Mouse (Mus musculus) right cerebral cortex, postnatal 4 days (tissue): ENCODE results near the gene Sugp1.
A peak's percentile ranks its signal among the peaks of the same experiment; 100 is the strongest.
"Not testable (repeated sequence)": the region's sequence is repeated elsewhere in the genome, so short reads cannot be mapped to it uniquely, and the experiment has no call there.

Experiments
- DNase-seq: peaks from one replicate; pipeline ENCODE4 v3.0.0-alpha.2; 2022

The Sugp1 gene

DNA sequence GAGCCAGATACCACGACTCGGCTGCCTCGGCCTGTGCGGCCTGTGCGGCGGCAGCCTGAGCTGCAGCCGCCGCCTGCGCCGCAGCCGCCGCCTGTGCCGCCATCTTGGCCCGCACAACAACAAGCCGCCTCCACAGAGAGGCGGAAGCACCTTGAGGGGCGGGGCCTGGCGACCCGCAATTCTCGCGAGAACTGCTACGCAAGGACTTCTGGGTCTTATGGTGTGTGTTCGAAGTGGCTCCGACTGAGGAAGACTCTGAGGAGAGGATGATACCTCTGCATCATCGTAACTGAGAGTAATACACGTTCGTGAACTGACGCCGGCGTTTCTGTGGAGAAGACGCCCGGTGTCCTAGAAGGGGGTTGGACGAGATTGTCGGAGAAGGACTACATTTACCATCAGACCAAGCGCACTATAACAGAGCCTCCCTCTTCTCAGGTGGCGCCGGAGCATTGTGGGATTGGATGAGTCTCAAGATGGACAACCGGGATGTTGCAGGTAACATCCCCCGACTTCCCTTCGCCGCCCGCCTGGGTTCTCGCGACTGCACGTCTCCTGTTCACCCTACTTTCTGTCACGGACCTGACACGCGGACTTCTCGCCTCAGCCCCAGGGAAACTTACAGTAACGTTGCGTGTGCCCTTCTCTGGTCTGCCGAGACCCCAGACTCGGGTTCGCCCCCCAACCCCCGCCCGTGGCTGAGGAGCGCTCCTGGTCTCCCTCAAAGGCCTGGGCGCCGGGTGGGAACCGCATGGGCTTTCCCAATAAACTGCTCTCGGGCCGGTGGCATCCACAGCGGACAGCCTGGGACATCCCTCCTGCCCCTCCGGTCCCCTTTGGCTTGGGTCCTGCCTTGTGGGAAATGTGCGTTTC, at the start of gene Sugp1, which contains the start of gene Mau2:
Gene Sugp1 (plus strand): TSS at position 231 of the 873 bp plus-strand sequence.
Gene Mau2 (minus strand): TSS at position 152 of the 873 bp plus-strand sequence.
- DNase-seq, result peak; percentile 91

DNA sequence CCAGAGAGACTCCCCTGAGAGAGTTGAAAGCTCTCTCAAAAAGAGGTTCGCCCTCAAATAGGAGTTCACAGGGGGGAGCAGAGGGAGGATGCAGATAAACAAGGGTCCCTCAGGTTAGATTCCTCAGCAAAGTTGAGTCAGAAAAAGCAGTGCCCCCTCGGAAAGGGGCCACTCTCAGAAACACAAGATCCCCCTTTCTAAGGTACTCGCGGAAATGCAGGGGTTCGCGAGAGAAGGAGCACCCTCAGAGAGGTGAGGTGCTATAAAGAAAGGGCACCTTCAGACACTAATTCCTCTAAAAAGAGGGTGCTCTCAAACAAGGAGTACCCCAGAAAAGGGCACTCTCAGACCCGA, 47.2 kb upstream of the Sugp1 start:
- DNase-seq, result no peak

DNA sequence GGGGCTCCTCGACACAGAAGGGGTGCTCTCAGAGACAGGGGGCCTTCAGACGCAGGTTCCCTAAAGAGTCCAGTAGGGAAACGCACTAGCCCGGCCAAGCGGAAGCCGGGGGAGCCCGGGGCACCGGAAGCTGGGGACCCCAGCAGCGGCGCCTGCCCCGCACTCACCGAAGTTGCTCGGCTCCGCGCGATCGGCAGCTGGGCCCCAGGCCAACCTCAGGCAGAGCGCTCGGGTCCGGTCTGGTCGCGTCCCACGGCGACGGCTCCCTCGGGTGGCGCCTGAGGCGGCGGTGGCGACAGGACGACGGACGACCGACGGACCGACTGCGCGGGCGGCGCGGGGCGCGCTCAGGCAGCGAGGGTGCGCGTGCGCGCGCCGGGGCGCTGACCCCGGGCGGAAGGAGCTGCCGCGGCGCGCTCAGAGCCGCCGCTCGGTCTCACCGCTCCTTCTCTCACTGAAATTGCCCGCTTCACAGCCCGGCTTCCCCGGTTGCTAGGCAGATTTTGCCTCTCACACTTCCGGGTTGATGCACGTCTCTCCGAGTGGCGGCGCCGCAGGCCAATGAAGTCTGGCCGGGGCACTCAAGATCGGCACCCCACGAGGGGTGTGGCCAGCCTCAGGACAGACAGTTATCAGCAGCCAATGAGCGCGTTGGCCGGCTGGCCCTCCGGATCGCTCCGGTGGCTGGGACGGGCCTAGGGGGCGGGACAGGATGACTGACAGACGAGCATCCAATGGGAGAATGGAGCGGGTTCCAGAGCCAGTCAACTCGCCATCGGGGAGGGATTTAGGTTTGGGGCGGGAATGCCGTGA, 46.6 kb upstream of the Sugp1 start, which contains the start of gene Gatad2a:
Gene Gatad2a (minus strand): TSS at position 609 of the 813 bp plus-strand sequence.
- DNase-seq, result peak; percentile 98

DNA sequence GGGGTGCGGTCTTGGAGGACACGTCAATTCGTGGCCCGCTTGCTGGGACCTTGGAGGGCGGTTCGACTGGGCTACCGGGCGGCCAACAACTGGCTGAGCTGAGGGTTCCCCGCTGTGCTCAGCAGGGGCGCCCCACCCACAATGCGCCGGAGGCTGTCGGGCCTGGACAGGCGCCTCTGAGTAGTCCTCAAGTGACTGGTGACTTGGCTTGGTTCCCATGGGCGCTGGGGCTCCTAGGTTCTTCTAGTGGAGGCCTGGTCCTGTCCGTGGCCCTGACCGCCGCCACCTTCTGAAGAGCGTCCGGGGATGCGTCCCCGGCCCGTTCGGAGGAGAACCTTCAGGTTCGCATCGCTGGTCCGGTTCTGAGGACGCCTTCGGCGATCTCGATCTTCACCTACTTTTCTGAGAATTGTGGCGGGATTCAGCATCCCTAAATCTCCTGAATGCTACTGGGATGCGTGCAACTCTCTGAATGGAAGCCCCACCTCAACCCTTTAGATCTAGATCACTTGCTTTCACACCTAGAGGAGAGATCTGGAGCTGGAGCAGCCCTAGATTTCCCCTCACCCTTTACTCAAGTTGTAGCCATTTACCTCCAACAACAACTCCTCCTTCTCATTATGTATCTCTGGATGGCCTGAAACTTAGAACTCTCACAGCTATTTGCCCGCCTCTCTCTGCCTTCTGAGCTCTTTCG, 45.9 kb upstream of the Sugp1 start:
- DNase-seq, result no peak

DNA sequence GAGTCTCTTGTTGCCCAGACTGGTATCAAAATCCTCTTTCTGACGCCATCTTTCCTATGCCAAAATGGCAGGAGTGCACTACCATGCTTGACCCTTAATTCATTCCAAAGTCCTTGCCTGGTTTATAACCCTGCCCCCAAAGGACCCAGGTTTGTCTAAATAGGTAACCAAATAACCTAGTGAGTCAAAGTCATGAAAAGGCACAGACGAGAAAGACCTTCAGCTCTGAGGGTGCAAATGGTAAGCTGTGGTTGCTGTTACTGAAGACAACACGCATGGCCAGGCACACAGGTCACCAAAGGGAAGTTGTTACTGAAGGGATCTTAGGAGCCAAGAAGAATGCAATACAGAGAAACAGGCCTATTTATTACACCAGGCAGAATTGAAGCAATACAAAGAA, 43.9 kb upstream of the Sugp1 start:
- DNase-seq, result no peak

DNA sequence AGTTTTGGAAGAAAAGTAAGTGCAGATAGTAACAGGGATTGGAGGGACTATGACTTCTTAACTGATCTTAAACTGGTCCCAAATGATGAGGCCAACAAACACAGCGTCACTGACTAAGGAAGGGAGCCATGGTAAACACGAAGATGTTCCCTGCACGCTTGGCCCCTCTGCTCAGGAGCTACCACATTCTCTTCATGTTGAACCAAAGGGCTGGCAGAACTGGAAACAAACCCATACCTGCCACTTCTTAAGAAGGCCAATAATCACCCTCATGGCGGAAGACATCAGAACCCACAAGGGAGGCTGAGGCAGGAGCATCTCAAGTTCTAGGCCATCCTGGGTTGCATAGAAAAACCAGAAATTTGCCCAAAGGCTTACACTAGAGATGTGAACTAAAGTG, 43.4 kb upstream of the Sugp1 start:
- DNase-seq, result no peak

DNA sequence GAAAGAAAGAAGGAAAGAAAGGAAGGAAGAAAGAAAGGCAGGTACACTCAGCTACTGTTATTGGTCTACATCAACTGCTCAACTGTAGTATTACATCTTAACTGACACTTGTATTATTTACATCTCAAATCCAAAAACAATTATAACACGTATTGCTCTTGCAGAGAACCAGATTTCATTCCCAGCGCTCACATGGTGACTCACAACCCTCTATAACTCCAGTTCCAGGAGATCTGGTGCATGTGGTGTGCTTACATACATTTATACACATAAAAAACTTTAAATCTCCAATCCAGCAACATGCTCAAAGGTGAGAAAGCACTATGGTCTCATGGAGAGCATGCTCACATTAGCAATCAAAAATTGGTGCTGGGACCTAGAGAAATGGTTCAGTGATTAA, 42.4 kb upstream of the Sugp1 start:
- no peak for DNase-seq

DNA sequence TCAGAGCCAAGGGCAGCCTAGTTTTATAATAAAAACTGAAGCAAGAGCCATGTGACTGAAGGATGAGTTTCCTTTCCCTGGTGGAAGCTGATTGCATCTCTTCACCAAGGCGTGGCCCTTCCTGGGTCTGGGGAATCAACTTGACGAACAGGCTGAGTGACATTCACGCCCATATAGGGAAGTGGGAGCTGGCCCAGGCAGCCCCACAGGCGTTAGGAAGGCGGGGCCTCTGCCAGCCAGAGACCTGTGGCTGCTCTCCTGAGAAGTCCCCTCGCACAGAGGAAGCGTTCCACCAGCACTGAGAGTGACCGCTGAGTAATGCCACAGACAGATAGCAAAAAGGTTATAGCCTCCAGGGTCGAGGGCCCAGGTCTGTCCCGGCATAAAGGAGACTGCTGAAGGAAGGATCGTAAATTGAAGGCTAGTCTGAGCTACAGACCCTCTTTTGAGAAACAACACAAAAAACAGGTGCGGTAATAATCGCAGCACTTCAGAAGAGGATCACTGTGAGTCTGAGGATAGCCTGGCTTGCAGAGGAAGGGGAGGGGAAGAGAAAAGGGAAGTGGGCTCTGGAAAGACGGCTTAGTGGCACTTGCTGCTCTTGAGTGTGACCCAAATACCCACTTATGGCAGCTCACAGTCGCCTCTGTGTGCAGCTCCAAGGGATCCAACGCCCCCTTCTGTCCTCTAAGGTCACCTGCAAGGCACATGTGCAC, 41.3 kb upstream of the Sugp1 start:
- no peak for DNase-seq

DNA sequence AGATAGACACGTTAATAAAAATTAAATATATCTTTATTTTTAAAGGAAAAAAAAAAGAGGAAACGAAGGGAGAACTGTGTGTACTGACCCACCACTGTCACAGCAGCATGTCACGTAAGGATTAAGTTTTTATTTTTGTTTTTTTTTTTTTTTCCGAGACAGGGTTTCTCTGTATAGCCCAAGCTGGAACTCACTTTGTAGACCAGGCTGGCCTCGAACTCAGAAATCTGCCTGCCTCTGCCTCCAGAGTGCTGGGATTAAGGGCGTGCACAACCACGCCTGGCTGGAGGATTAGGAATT, 40.8 kb upstream of the Sugp1 start:
- not testable (repeated sequence) for DNase-seq

DNA sequence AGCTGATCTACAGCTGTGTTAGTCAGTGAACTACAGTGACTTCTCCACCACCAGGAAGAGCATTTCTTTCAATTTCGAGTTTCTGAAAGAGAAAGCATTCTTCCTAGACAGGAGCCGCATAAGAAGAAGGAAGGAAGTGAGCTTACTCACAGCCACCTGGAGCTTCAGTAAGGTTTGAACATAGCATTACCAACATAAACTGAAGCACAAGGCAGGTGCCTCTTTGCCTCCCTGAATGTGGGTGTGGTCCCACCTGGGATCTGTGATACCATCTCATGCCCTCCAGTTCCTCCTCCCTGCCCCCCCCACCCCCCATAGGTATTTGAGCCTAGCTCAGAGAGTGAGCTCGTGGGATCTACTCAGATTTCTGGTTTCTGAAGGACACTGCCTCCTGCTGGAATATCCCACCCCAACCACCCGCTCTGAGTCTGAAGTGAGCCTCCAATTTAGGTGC, 39.4 kb upstream of the Sugp1 start:
- no peak for DNase-seq

DNA sequence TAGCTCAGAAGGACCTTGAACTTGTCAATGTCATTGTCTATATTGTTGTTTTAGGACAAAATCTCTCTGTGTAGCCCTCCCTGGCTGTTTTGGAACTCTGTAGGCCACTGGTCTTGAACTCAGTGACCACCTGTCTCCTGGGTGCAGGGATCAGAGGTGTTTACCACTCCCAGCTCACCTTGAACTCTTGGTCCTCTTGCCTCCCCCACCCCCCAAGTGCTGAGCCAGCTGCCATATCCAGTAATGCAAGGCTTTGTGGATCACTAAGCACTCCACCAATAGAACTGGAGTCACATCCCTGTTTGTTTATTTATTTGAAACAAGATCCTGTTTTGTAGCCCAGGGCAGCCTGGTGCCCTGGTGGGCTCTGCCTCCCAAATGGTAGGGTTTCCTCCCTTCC, 38.3 kb upstream of the Sugp1 start:
- no peak for DNase-seq

DNA sequence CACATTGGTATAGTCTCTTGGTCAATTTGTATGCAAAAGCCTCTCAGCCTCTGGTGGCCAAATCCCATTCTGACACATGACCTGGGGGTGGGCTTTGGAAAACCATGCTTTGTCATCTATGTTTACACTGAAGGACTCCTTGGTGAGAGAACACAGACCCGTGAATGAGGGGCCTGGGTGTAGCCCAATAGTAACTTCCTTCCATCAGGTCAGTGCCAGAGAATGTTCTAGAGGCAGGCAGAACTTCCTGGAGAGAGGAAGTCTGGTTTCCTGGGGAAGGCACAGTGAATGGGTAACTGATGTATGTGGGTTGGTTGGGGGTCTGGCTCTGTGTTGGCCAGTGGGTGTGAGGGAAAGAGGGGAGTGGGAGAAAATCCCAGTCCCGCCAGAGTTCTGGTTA, 37.4 kb upstream of the Sugp1 start:
- DNase-seq, result no peak

DNA sequence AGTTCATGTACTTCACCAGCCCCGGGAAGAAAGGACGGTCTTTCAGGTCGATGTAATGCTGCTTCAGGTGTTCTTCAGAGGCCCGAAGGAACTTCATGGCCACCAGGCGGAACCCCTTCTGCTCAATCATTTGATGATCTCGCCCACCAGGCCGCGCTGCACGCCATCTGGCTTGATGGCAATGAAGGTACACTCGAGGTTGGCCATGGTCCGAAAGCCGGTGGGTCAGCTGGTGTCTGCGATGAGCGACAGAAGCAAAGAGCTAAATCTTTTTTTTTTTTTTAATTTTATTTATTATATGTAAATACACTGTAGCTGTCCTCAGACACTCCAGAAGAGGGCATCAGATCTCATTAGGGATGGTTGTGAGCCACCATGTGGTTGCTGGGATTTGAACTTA, 31.8 kb upstream of the Sugp1 start:
- DNase-seq, result not testable (repeated sequence)

DNA sequence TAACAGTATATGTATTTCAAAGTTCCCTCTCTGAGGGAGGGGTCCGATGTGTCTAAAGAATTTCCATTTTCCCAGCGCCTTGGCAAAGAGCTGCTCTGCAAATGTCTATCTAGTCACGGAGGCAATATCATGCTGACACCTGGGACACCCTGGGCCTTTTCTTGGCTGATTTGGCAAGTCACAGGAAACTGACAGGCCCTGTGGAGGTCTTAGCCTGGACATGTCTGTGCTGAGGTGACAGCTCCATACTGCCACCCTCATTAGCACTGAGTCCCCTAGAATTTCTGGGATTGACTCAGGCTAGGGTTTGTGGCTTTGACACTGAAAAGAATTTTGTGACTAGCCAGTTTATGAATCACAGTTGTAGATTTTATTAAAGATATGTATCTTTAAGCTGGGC, 30.3 kb upstream of the Sugp1 start:
- DNase-seq, result no peak

DNA sequence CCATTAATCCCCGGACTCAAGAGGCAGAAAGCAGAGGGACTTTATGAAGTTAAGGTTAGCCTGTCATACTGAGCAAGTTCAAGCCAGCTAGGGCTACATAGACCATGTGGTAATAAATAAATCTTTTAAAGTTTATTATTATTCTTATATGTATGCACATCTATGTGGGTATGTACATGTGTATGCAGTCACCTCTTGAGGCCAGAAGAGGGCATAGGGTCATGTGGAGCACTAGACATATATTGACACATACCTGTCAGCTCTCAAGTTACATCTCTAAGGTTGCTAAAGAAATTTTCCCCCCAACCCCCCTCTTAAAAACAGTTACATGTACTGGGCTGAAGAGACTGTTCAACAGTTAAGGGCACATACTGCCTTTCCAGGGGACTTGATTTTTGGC, 29.9 kb upstream of the Sugp1 start:
- DNase-seq, result no peak

DNA sequence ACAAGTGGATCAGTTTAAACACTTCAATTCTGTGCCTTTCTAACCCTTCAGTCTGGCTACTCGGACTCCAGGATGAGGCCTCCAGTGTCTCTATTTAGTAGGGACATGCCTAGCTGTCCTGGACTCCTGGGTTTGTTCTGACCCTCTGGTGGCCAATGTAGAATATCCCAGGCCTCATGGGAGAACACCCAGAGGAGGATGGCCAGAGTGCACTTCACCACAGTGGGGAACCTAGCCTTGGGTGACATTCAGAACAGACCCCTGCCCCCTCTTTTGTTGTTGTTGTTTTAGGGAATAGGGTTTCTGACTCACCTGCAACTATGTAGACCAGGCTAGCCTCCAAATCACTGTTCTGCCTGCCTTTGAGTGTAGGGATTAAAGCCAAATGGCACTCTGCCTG, 27.6 kb upstream of the Sugp1 start:
- DNase-seq, result no peak

DNA sequence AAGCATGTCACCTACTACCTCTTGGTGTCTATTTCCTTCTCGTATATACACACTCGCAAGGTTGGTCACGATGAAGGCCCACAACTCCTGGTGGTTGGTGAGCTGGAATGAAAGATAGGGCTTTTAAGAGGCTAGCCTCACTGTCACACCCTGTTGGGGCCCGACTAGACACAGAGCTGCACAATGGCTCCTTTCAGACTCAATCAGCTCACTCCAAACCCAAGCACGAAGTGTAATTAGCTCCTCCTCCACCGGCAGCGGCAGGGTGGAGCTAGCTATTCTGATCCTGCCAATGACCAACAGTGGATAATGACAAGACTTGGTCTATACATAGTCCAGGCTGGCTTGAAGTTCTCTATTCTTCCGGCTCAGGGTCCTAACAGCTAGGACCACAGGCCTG, 19.0 kb upstream of the Sugp1 start:
- no peak for DNase-seq

DNA sequence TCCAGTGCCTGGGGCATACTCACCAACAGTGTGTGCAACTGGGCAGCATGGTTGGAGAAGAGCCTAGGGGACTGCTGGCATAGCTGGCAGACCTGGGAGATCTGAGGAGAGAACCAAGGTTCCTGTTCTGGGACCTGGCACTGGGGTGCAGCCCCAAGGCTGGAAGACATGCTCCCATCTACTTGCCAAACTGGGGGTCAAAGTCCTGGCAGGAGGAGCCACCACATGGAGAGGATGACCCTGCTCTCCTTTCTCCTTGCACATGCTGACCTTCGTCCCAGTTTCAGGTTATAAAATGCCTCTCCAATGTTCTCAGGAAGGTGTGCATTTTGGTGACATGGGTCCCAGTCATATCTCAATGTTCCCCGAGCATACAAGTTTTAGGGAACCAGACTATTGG, 16.5 kb upstream of the Sugp1 start:
- no peak for DNase-seq

DNA sequence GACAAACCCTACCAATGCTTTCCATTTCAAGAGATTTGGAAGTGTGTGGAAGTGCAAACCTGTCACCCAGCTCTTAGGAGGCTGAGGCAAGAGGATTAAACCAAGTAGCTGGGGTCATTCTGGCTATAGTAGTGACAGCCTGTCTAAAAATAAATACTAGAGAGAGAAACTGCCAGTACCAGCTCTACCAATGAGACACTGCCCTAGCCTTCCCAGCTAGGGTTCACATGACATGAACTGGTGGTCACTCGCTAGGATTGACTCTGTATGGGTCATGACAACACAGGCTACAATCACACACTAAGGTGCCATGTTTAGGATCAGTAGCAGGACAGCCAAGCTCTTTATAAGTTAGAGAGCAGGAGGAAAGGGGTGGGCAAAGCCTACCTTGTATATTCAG, 12.4 kb upstream of the Sugp1 start:
- DNase-seq, result no peak

DNA sequence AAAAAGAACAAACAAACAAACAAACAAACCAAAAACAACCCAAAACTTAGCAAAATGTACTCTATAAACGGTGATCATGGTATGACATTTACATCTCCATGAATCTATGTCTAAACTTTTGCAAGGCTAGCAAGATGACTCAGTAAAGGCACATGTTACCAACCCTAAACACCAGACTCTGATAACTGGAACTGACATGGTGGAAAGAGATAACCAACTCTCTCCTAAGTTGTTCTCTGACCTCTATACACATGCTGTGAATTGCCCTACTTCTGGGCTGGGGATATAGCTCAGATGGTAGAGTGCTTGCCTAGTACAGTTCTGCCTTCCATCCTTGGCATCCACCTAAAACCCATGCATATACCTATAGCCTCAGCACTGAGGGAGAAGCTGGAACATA, 4.6 kb upstream of the Sugp1 start:
- no peak for DNase-seq

DNA sequence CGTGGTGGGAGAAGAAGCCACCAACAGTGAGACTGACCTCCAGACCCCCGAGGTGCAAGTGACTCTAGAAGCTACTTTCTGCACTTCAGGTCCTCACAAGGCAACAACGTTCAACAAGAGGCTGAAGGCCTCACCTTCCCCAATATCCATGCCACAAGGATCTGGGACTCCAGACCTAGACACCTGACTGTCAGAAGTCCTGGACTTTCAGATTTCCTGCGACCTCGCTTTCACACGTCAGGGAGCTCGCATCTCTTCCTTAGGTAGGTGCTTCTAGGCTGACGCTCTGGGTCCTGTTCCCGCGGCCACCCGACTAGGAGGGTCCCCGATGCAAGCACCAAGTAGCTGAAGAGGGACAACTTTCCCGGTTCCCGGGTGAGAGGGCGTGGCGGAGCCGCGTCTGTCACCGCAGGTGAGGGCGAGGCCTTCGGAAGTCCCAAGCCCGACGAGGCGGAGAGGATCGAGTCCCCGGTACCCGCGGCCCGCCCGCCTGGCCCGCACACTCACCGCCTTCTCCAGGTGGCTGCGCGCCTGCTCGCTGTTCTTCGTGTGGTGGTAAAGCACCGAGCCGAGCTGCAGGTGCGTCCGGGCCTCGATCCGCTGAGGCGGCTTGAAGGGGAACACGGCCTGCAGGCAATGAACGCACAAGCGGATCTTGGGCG, 597 bp upstream of the Sugp1 start:
- DNase-seq, result no peak

DNA sequence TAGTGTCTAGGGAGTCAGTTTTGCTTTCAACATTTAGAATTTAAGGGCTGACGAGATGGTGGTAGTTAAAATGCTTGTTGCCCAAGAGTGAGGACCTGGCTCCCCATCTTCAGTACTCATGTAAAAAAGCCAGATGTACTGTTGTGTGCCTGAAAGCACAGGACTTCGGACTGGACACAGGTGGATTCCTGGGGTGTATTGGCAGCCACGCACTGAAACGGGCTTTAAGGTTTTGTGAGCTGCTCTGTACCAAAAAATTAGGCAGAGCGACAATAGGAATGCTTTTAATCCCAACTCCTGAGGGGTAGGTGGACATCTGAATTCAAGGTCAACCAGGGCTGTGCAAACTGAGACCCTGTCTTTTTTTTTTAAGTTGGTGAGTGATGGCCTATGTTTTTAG, 1.4 kb downstream of the Sugp1 start:
- no peak for DNase-seq
